Mouse (Mus musculus) forebrain, embryonic 14.5 days (tissue): ENCODE data around the gene 2310030G06Rik. TPM values are rescaled to one million over a fixed set of nuclear protein-coding genes. Genes with fewer than 3 reads are reported as not detected.

Experiments used
- ATAC-seq: fragments of 200-750 bp; cut with Nextera tagmentation; 2 replicates; pipeline ENCODE4 v1.8.0; 2017; ENCODE audit warnings: mild to moderate bottlenecking, moderate library complexity
- DNase-seq: peaks from one replicate; pipeline ENCODE4 v3.0.0-alpha.2; 2015; ENCODE audit warnings: low spot score
- H3K27ac ChIP-seq: fragments of 300-500 bp; sonication (generic); 2 replicates; pipeline ENCODE4 v1.5.1; 2014; ENCODE audit warnings: low read depth, mild to moderate bottlenecking, control low read depth, low read length, moderate library complexity
- H3K27me3 ChIP-seq: fragments of 300-500 bp; sonication (generic); replicated peaks from 2 replicates; pipeline ENCODE4 v1.6.1; 2014; ENCODE audit warnings: low read length, control low read depth, mixed read lengths; ENCODE audit not compliant: control insufficient read depth, insufficient read depth
- H3K36me3 ChIP-seq: fragments of 300-500 bp; sonication (generic); 2 replicates; pipeline ENCODE4 v1.6.1; 2014; ENCODE audit warnings: low read length, control low read depth; ENCODE audit not compliant: control insufficient read depth, insufficient read depth
- H3K4me1 ChIP-seq: fragments of 300-500 bp; sonication (generic); 2 replicates; pipeline ENCODE4 v1.6.1; 2014; ENCODE audit warnings: antibody characterized with exemption, low read length, control low read depth; ENCODE audit not compliant: control insufficient read depth, insufficient read depth
- H3K4me2 ChIP-seq: fragments of 300-500 bp; sonication (generic); 2 replicates; pipeline ENCODE4 v1.6.1; 2014; ENCODE audit warnings: mild to moderate bottlenecking, control low read depth, low read length
- H3K4me3 ChIP-seq: fragments of 300-500 bp; sonication (generic); 2 replicates; pipeline ENCODE4 v1.5.1; 2014; ENCODE audit warnings: low read depth, low read length, control low read depth
- H3K9ac ChIP-seq: fragments of 300-500 bp; sonication (generic); 2 replicates; pipeline ENCODE4 v1.6.1; 2014; ENCODE audit warnings: mild to moderate bottlenecking, low read length, control low read depth, moderate library complexity
- H3K9me3 ChIP-seq: fragments of 300-500 bp; sonication (generic); replicated peaks from 2 replicates; pipeline ENCODE4 v1.6.1; 2016; ENCODE audit warnings: low read length, control low read depth, mixed read lengths; ENCODE audit not compliant: control insufficient read depth
- WGBS: fragments of 180-500 bp; shearing (Covaris S2); extraction: QIAGEN DNeasy Blood & Tissue Kit; methylation state at CpG from one replicate; pipeline ENCODE4 v1.1.7; 2014; 5-methylcytosine and 5-hydroxymethylcytosine counted together
- polyA plus RNA-seq: library from polyadenylated mRNA; unstranded; fragments of >200 nt; fragmentation: Nextera tagmentation; extraction: Ambion mirVana; gene quantifications from 2 replicates; pipeline ENCODE4 v1.2.1, GENCODE M21; 2014

2310030G06Rik gene
- polyA plus RNA-seq, 1 experiment from 2014 or later, result 1.1 TPM

- Histone ChIP-seq H3K4me3 (no peak within 1 kb of the TSS), H3K27me3 (no peaks in the 10 kb centered on the region), H3K9ac (no peak within 1 kb of the TSS), H3K36me3 (no peaks in the 10 kb centered on the region), H3K9me3 (no peaks in the 10 kb centered on the region), H3K4me2 (no peak within 1 kb of the TSS), H3K4me1 (no peaks in the 10 kb centered on the region; the same call in 1 of the 2 replicates), H3K27ac (no peak within 1 kb of the TSS)
- WGBS, result 76% methylated on average over 22 of the region's 22 CpGs
- ATAC-seq, result no peak
- no peak for DNase-seq
Observed at GRCm38 (mm10) chr9:50751323-50751722, 5.0 kb upstream of the 2310030G06Rik start, which contains the start of gene Cryab. Cryab (plus strand) TSS chr9:50751325.

GRCm38 (mm10) chr9:50750706-50751105 is 4.4 kb upstream of the 2310030G06Rik start:
- no peak overlapping the region for H3K4me3 ChIP-seq
- no peaks in the 10 kb centered on the region for H3K27me3 ChIP-seq
- no peak for DNase-seq
- ATAC-seq, result no peak
- no peaks in the 10 kb centered on the region for H3K36me3 ChIP-seq
- H3K9ac ChIP-seq, result no peak overlapping the region
- no peaks in the 10 kb centered on the region for H3K9me3 ChIP-seq
- H3K4me1 ChIP-seq, result no peaks in the 10 kb centered on the region; the same call in 1 of the 2 replicates
- H3K4me2 ChIP-seq, result no peak overlapping the region
- no peak overlapping the region for H3K27ac ChIP-seq
- WGBS, result 64% methylated on average over 6 of the region's 6 CpGs

GRCm38 (mm10) chr9:50745806-50746205 is 530 bp downstream of the 2310030G06Rik start:
- Histone ChIP-seq H3K4me3 (peak overlapping the region; percentile 23), H3K36me3 (no peaks in the 10 kb centered on the region), H3K4me2 (peak overlapping the region; percentile 52), H3K27ac (no peak overlapping the region), H3K27me3 (no peaks in the 10 kb centered on the region), H3K9ac (peak overlapping the region; percentile 38; the same call in 1 of the 2 replicates), H3K9me3 (no peaks in the 10 kb centered on the region), H3K4me1 (no peaks in the 10 kb centered on the region; the same call in 1 of the 2 replicates)
- WGBS, result 13% methylated on average over 7 of the region's 7 CpGs
- DNase-seq (no peak), ATAC-seq (no peak)

- WGBS, result 83% methylated on average over 2 of the region's 2 CpGs
- no peaks in the 10 kb centered on the region for H3K36me3 ChIP-seq
Observed at GRCm38 (mm10) chr9:50742744-50743143, 3.6 kb downstream of the 2310030G06Rik start.

GRCm38 (mm10) chr9:50742261-50742660 is 4.1 kb downstream of the 2310030G06Rik start:
- Histone ChIP-seq H3K4me2 (no peak overlapping the region), H3K9ac (no peak overlapping the region), H3K9me3 (no peaks in the 10 kb centered on the region), H3K4me1 (peaks cover 7% of the 10 kb centered on the region; the same call in 1 of the 2 replicates), H3K36me3 (no peaks in the 10 kb centered on the region), H3K27me3 (no peaks in the 10 kb centered on the region), H3K27ac (no peak overlapping the region), H3K4me3 (no peak overlapping the region)
- WGBS, result 90% methylated on average over 3 of the region's 3 CpGs
- ATAC-seq (no peak), DNase-seq (no peak)

More at GRCm38 (mm10) chr9:50742744-50743143, 3.6 kb downstream of the 2310030G06Rik start:
- ATAC-seq (no peak), DNase-seq (no peak)
- peaks cover 7% of the 10 kb centered on the region; the same call in 1 of the 2 replicates for H3K4me1 ChIP-seq
- H3K4me3 ChIP-seq, result no peak overlapping the region
- H3K4me2 ChIP-seq, result no peak overlapping the region
- no peaks in the 10 kb centered on the region for H3K9me3 ChIP-seq
- no peaks in the 10 kb centered on the region for H3K27me3 ChIP-seq
- no peak overlapping the region for H3K9ac ChIP-seq
- H3K27ac ChIP-seq, result no peak overlapping the region

- no peak for DNase-seq
- H3K4me3 ChIP-seq, result no peak overlapping the region
- H3K9ac ChIP-seq, result no peak overlapping the region
- WGBS, result 91% methylated on average over 14 of the region's 14 CpGs
- no peaks in the 10 kb centered on the region for H3K27me3 ChIP-seq
- no peak overlapping the region for H3K27ac ChIP-seq
- no peaks in the 10 kb centered on the region for H3K36me3 ChIP-seq
- no peak for ATAC-seq
- H3K4me1 ChIP-seq, result peaks cover 7% of the 10 kb centered on the region; the same call in 1 of the 2 replicates
- no peak overlapping the region for H3K4me2 ChIP-seq
- no peaks in the 10 kb centered on the region for H3K9me3 ChIP-seq
Observed at GRCm38 (mm10) chr9:50740867-50741784, 5.2 kb downstream of the 2310030G06Rik start.

- Histone ChIP-seq H3K27ac (no peak within 1 kb of the TSS), H3K4me2 (peak within 1 kb of the TSS; percentile 62), H3K4me3 (peak within 1 kb of the TSS; percentile 27), H3K36me3 (no peaks in the 10 kb centered on the region), H3K4me1 (peaks cover 7% of the 10 kb centered on the region; the same call in 1 of the 2 replicates), H3K27me3 (no peaks in the 10 kb centered on the region), H3K9ac (no peak within 1 kb of the TSS), H3K9me3 (no peaks in the 10 kb centered on the region)
- DNase-seq, result peak; percentile 87
- peak; percentile 97 for ATAC-seq
- WGBS, result 12% methylated on average over 36 of the region's 36 CpGs
Observed at GRCm38 (mm10) chr9:50738914-50739870, 7.1 kb downstream of the 2310030G06Rik start, which contains the start of gene Dixdc1. Dixdc1 (minus strand) TSS chr9:50739517.

GRCm38 (mm10) chr9:50734989-50735388 is 11.3 kb downstream of the 2310030G06Rik start:
- H3K27me3 ChIP-seq, result no peaks in the 10 kb centered on the region
- ATAC-seq (no peak), DNase-seq (peak; percentile 79)
- H3K9ac ChIP-seq, result no peak overlapping the region
- no peaks in the 10 kb centered on the region for H3K9me3 ChIP-seq
- peaks cover 7% of the 10 kb centered on the region; the same call in 1 of the 2 replicates for H3K4me1 ChIP-seq
- 2% methylated on average over 9 of the region's 9 CpGs for WGBS
- no peaks in the 10 kb centered on the region for H3K36me3 ChIP-seq
- no peak overlapping the region for H3K27ac ChIP-seq
- no peak overlapping the region for H3K4me3 ChIP-seq
- H3K4me2 ChIP-seq, result 0 out of 2 replicates have a peak overlapping the region, but pooled peaks have one; percentile 33
